In genomic region chr16:92498589-92498981, GRCm38 (mm10) we compare ENCODE assay signal across 8 mouse cellular contexts. TPM values are rescaled to one million over a fixed set of nuclear protein-coding genes. Genes with fewer than 3 reads are reported as not detected.
A peak's percentile ranks its signal among the peaks of the same experiment; 100 is the strongest.
DNase-seq lines count a peak whose midpoint lies in the region; ATAC-seq lines count a peak whose summit lies in the region.

No protein-coding gene starts in this region.

- peak overlapping the region; percentile 42; the same call in 1 of the 2 replicates for H3K9ac ChIP-seq in kidney, embryonic 15.5 days
- H3K9ac ChIP-seq in embryonic facial prominence, embryonic 15.5 days = peak overlapping the region; percentile 35
- H3K9ac ChIP-seq in limb, embryonic 11.5 days (ENCODE audit: low read length) = peak overlapping the region; percentile 50; the same call in 1 of the 2 replicates
- peak overlapping the region; percentile 33 for H3K9ac ChIP-seq in neural tube, embryonic 11.5 days (ENCODE audit: low read length)

- WGBS in kidney, embryonic 15.5 days = under 1% methylated on average over 34 of the region's 34 CpGs
- 0% methylated on average over 34 of the region's 34 CpGs for WGBS in embryonic facial prominence, embryonic 15.5 days
- 1% methylated on average over 34 of the region's 34 CpGs for whole genome bisulfite sequencing in limb, embryonic 11.5 days
- 0% methylated on average over 34 of the region's 34 CpGs for WGBS in neural tube, embryonic 11.5 days

- DNase-seq in kidney, adult 11 months = no peak
- peak; percentile 54 for DNase-seq in limb, embryonic 11.5 days (ENCODE audit: low spot score)
- DNase-seq in neural tube, embryonic 11.5 days (ENCODE audit: low spot score) = peak; percentile 50
- DNase-seq in right cerebral cortex, postnatal 14 days = no peak
- no peak for DNase-seq in frontal cortex, postnatal 25 days (ENCODE audit: low spot score in 2 of 2)
- no peak for DNase-seq in adipocyte (ENCODE audit: low spot score)

- peak; percentile 45 for ATAC-seq in kidney, embryonic 15.5 days (replicated peaks; ENCODE audit: low FRiP score)
- ATAC-seq in embryonic facial prominence, embryonic 15.5 days (ENCODE audit: insufficient number of reproducible peaks, low FRiP score, low TSS enrichment, low read depth) = peak; percentile 49; the same call in 1 of the 2 replicates
- ATAC-seq in limb, embryonic 11.5 days (ENCODE audit: insufficient number of reproducible peaks, low FRiP score, low TSS enrichment, low read depth) = no peak
- no peak for ATAC-seq in neural tube, embryonic 11.5 days (ENCODE audit: insufficient read depth, low FRiP score, low TSS enrichment)

- no peaks in the 10 kb centered on the region for H3K36me3 ChIP-seq in kidney, embryonic 15.5 days
- no peaks in the 10 kb centered on the region for H3K36me3 ChIP-seq in embryonic facial prominence, embryonic 15.5 days
- H3K36me3 ChIP-seq in limb, embryonic 11.5 days (ENCODE audit: control insufficient read depth, insufficient read depth, low read length) = no peaks in the 10 kb centered on the region
- no peaks in the 10 kb centered on the region for H3K36me3 ChIP-seq in neural tube, embryonic 11.5 days (ENCODE audit: control insufficient read depth, insufficient read depth, low read length)

- H3K27me3 ChIP-seq in kidney, embryonic 15.5 days = peaks cover 53% of the 10 kb centered on the region
- H3K27me3 ChIP-seq in embryonic facial prominence, embryonic 15.5 days = peaks cover 45% of the 10 kb centered on the region
- peaks cover 31% of the 10 kb centered on the region for H3K27me3 ChIP-seq in limb, embryonic 11.5 days (ENCODE audit: control insufficient read depth, insufficient read depth, low read length)
- peaks cover 32% of the 10 kb centered on the region for H3K27me3 ChIP-seq in neural tube, embryonic 11.5 days (ENCODE audit: control insufficient read depth, insufficient read depth, low read length)

- no peaks in the 10 kb centered on the region; the same call in 1 of the 2 replicates for H3K9me3 ChIP-seq in kidney, embryonic 15.5 days (replicated peaks)
- H3K9me3 ChIP-seq in embryonic facial prominence, embryonic 15.5 days (replicated peaks) = no peaks in the 10 kb centered on the region
- H3K9me3 ChIP-seq in limb, embryonic 11.5 days (ENCODE audit: control insufficient read depth, low read length) = no peaks in the 10 kb centered on the region
- H3K9me3 ChIP-seq in neural tube, embryonic 11.5 days (ENCODE audit: control insufficient read depth, low read length) = no peaks in the 10 kb centered on the region

- no peak overlapping the region for H3K27ac ChIP-seq in kidney, embryonic 15.5 days
- H3K27ac ChIP-seq in embryonic facial prominence, embryonic 15.5 days (replicated peaks) = no peak overlapping the region
- H3K27ac ChIP-seq in limb, embryonic 11.5 days (replicated peaks; ENCODE audit: low read depth, low read length) = no peak overlapping the region
- no peak overlapping the region for H3K27ac ChIP-seq in neural tube, embryonic 11.5 days (ENCODE audit: low read depth, low read length)

- peaks cover 21% of the 10 kb centered on the region for H3K4me1 ChIP-seq in kidney, embryonic 15.5 days
- peaks cover 16% of the 10 kb centered on the region for H3K4me1 ChIP-seq in embryonic facial prominence, embryonic 15.5 days
- H3K4me1 ChIP-seq in limb, embryonic 11.5 days (ENCODE audit: control insufficient read depth, insufficient read depth, low read length) = peaks cover 6% of the 10 kb centered on the region
- H3K4me1 ChIP-seq in neural tube, embryonic 11.5 days (ENCODE audit: control insufficient read depth, insufficient read depth, low read length) = no peaks in the 10 kb centered on the region; the same call in 1 of the 2 replicates

- peak overlapping the region; percentile 51 for H3K4me3 ChIP-seq in kidney, embryonic 15.5 days (replicated peaks)
- H3K4me3 ChIP-seq in embryonic facial prominence, embryonic 15.5 days (replicated peaks) = peak overlapping the region; percentile 50
- H3K4me3 ChIP-seq in limb, embryonic 11.5 days (ENCODE audit: low read depth, low read length) = peak overlapping the region; percentile 44
- peak overlapping the region; percentile 44 for H3K4me3 ChIP-seq in neural tube, embryonic 11.5 days (ENCODE audit: low read depth, low read length)

- peak overlapping the region; percentile 87 for H3K4me2 ChIP-seq in kidney, embryonic 15.5 days
- H3K4me2 ChIP-seq in embryonic facial prominence, embryonic 15.5 days (replicated peaks) = peak overlapping the region; percentile 96
- peak overlapping the region; percentile 96 for H3K4me2 ChIP-seq in limb, embryonic 11.5 days (ENCODE audit: low read depth, severe bottlenecking)
- peak overlapping the region; percentile 81 for H3K4me2 ChIP-seq in neural tube, embryonic 11.5 days (ENCODE audit: low read depth)

RNA-seq across cellular contexts. Expression of gene Clic6, which starts 13.0 kb away (rescaled TPM):
- polyA plus RNA-seq in kidney, embryonic 15.5 days (2015; fragmentation: Nextera tagmentation; extraction: Ambion mirVana) = 7.5 and 8.0 TPM in 2 replicates
- 6.7 and 8.8 TPM in 2 replicates for polyA plus RNA-seq in embryonic facial prominence, embryonic 15.5 days (2015; fragmentation: Nextera tagmentation; extraction: Ambion mirVana)
- 0.41 TPM in 2 replicates for polyA plus RNA-seq in limb, embryonic 11.5 days (2014; fragmentation: Nextera tagmentation; extraction: Ambion mirVana)
- polyA plus RNA-seq in neural tube, embryonic 11.5 days (2014; fragmentation: Nextera tagmentation; extraction: Ambion mirVana) = 0.34 and 0.37 TPM in 2 replicates

RNA-seq across cellular contexts. Expression of gene Rcan1, which starts 27.9 kb away (rescaled TPM):
- polyA plus RNA-seq in kidney, embryonic 15.5 days (2015; fragmentation: Nextera tagmentation; extraction: Ambion mirVana) = 26.5 and 27.0 TPM in 2 replicates
- polyA plus RNA-seq in embryonic facial prominence, embryonic 15.5 days (2015; fragmentation: Nextera tagmentation; extraction: Ambion mirVana) = 40.3 and 41.8 TPM in 2 replicates
- polyA plus RNA-seq in limb, embryonic 11.5 days (2014; fragmentation: Nextera tagmentation; extraction: Ambion mirVana) = 33.0 and 33.8 TPM in 2 replicates
- polyA plus RNA-seq in neural tube, embryonic 11.5 days (2014; fragmentation: Nextera tagmentation; extraction: Ambion mirVana) = 45.6 and 48.2 TPM in 2 replicates

Comparison
In these comparisons a context has a peak if more than half of its experiments do, and no peak if none do; other contexts are left out.
1. ATAC-seq: peak in kidney, embryonic 15.5 days (single experiment) and embryonic facial prominence, embryonic 15.5 days (single experiment); none in limb, embryonic 11.5 days (single experiment) and neural tube, embryonic 11.5 days (single experiment).
2. DNase-seq: peak in limb, embryonic 11.5 days (single experiment) and neural tube, embryonic 11.5 days (single experiment); none in kidney, adult 11 months (single experiment), right cerebral cortex, postnatal 14 days (single experiment), frontal cortex, postnatal 25 days (0 of 2) and adipocyte (single experiment).
3. Peak in every context shown above with its lines, with median percentiles within 50 percentile points of each other: H3K4me2 ChIP-seq, H3K4me3 ChIP-seq and H3K9ac ChIP-seq.